Mouse (Mus musculus) forebrain, embryonic 11.5 days (tissue): ENCODE data around the gene Mpz. TPM values are rescaled to one million over a fixed set of nuclear protein-coding genes. Genes with fewer than 3 reads are reported as not detected.

Experiments
- ATAC-seq: fragments of 200-750 bp; cut with Nextera tagmentation; replicated peaks from 2 replicates; pipeline ENCODE4 v1.8.0; 2017; ENCODE audit warnings: moderate TSS enrichment; ENCODE audit not compliant: low FRiP score
- DNase-seq: peaks from one replicate; pipeline ENCODE4 v3.0.0-alpha.2; 2017; ENCODE audit warnings: low spot score
- H3K27ac ChIP-seq: fragments of 300-500 bp; sonication (generic); 2 replicates; pipeline ENCODE4 v1.5.1; 2014; ENCODE audit warnings: low read depth, low read length
- H3K27me3 ChIP-seq: fragments of 300-500 bp; sonication (generic); 2 replicates; pipeline ENCODE4 v1.6.1; 2014; ENCODE audit warnings: mild to moderate bottlenecking, low read length, mixed read lengths; ENCODE audit not compliant: control insufficient read depth, insufficient read depth
- H3K36me3 ChIP-seq: fragments of 300-500 bp; sonication (generic); 2 replicates; pipeline ENCODE4 v1.6.1; 2014; ENCODE audit warnings: mild to moderate bottlenecking, low read length, moderate library complexity, mixed read lengths; ENCODE audit not compliant: control insufficient read depth, insufficient read depth
- H3K4me1 ChIP-seq: fragments of 300-500 bp; sonication (generic); replicated peaks from 2 replicates; pipeline ENCODE4 v1.6.1; 2014; ENCODE audit warnings: low read length, mixed read lengths; ENCODE audit not compliant: control insufficient read depth, insufficient read depth
- H3K4me2 ChIP-seq: fragments of 300-500 bp; sonication (generic); 2 replicates; pipeline ENCODE4 v1.6.1; 2014; ENCODE audit warnings: low read depth, mild to moderate bottlenecking, low read length, moderate library complexity, mixed read lengths; ENCODE audit not compliant: severe bottlenecking
- H3K4me3 ChIP-seq: fragments of 300-500 bp; sonication (generic); 2 replicates; pipeline ENCODE4 v1.5.1; 2014; ENCODE audit warnings: low read depth, low read length
- H3K9ac ChIP-seq: fragments of 300-500 bp; sonication (generic); 2 replicates; pipeline ENCODE4 v1.6.1; 2014; ENCODE audit warnings: low read length
- H3K9me3 ChIP-seq: fragments of 300-500 bp; sonication (generic); 2 replicates; pipeline ENCODE4 v1.6.1; 2016; ENCODE audit warnings: low read length, mixed read lengths; ENCODE audit not compliant: control insufficient read depth
- WGBS: fragments of 180-500 bp; shearing (Covaris S2); extraction: QIAGEN DNeasy Blood & Tissue Kit; methylation state at CpG from one replicate; pipeline ENCODE4 v1.1.7; 2014; 5-methylcytosine and 5-hydroxymethylcytosine counted together
- polyA plus RNA-seq: library from polyadenylated mRNA; unstranded; fragments of >200 nt; fragmentation: Nextera tagmentation; extraction: Ambion mirVana; gene quantifications from 2 replicates; pipeline ENCODE4 v1.2.1, GENCODE M21; 2014

Mpz gene
- polyA plus RNA-seq, 1 experiment from 2014 or later: 0.13 TPM

DNA sequence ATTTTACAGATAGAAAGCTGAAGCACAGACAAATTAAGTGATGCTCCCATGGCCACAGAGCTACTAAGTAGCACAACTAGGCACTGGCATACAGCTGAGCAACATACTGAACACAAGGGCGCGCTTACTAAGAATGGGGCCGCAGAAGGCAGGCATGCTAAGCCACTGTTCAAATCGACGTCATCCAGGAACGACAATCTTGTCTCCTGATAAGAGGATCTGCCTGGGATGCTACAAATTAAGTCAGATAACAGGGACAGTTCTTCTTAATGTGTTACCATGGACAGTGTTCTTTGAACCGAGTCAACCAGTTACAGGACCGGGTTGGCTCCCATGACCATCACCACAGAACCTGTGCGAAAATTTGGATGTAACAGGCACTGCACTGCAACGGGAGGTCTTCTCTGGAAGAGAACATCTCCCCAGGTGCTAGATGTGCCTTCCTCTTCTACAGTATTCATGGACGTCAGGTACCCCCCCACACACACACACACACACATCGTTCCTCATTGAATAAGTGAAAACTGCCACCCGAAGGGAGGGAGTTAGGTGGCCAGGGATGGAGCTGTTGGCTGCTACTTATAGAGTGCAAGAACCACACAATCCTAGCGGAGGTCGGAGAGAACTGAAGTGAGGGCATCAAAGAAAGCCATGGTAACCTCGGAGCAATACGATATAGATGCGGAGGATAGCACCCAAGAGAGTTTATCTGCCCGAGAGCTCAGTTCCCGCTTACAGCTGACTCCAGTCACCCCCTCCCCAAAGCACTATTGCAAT is 44.7 kb downstream of the Mpz start:
- Histone ChIP-seq H3K4me3 (peak overlapping the region; percentile 50), H3K9ac (no peak overlapping the region; the same call in 1 of the 2 replicates), H3K27me3 (peaks cover 33% of the 10 kb centered on the region), H3K27ac (no peak overlapping the region), H3K4me2 (peak overlapping the region; percentile 94), H3K9me3 (no peaks in the 10 kb centered on the region), H3K36me3 (no peaks in the 10 kb centered on the region), H3K4me1 (peaks cover 6% of the 10 kb centered on the region; the same call in 1 of the 2 replicates)
- 0 out of 2 replicates have a peak, but pooled peaks have one; percentile 1 for ATAC-seq
- WGBS: 4% methylated on average over 20 of the region's 20 CpGs
- no peak for DNase-seq

DNA sequence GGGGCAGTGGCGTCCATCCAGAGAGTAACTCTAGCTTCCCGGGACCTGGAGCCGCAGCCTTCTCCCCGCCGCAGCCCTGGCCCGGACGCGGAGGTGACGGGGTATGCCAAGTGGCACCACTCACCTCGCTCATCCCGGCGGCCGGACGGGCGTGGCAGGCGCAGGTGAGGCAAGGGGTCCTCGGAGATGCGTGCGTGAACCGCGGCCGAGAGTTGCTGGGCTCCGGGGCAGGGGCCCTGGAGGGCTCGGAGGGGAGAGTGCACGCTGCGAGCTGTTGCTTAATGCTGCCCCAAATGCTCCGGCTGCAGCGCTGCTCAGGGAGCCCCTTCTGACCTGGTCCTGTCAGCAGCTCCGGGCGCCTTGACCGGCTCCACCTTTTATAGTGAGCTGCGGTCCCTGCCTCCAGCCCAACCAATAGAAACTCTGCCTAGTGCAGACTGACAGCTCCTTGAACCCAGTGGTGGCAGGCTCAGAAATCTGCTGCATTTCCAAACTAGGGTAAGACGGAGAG is 45.4 kb downstream of the Mpz start, which contains the start of gene Pcp4l1:
Pcp4l1 (minus strand) TSS at position 382 of the 511 bp plus-strand sequence.
- H3K27ac ChIP-seq: no peak within 1 kb of the TSS
- peak; percentile 82 for DNase-seq
- H3K36me3 ChIP-seq: no peaks in the 10 kb centered on the region
- peaks cover 6% of the 10 kb centered on the region; the same call in 1 of the 2 replicates for H3K4me1 ChIP-seq
- H3K4me2 ChIP-seq: peak within 1 kb of the TSS; percentile 94
- peak within 1 kb of the TSS; percentile 45; the same call in 1 of the 2 replicates for H3K9ac ChIP-seq
- H3K9me3 ChIP-seq: no peaks in the 10 kb centered on the region
- peak within 1 kb of the TSS; percentile 50 for H3K4me3 ChIP-seq
- peak; percentile 87 for ATAC-seq
- under 1% methylated on average over 33 of the region's 33 CpGs for WGBS
- H3K27me3 ChIP-seq: peaks cover 33% of the 10 kb centered on the region

DNA sequence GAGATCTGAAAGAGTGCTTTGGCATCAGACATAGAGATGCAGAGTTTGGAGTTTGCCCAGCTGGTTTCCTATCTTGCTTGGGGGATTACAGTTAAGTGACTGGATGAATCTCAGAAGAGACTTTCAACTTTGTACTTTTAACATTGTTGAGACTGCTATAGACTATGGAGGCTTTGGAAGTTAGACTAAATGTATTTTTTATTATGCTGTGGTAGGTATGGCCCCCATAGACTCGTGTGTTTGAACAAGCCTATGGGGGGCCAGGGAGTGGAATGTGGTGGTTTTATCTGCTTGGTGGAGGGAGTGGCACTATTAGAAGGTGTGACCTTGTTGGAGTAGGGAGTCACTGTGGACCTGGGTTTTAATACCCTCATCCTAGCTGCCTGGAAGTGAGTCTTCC is 49.0 kb downstream of the Mpz start:
- Histone ChIP-seq H3K4me1 (0 out of 2 replicates have a peak, but pooled peaks cover 4% of the 10 kb centered on the region), H3K9ac (no peak overlapping the region), H3K9me3 (no peaks in the 10 kb centered on the region), H3K4me3 (no peak overlapping the region), H3K4me2 (no peak overlapping the region), H3K27ac (no peak overlapping the region), H3K36me3 (no peaks in the 10 kb centered on the region), H3K27me3 (peaks cover 17% of the 10 kb centered on the region)
- DNase-seq (no peak), ATAC-seq (no peak)
- 68% methylated on average over 1 of the region's 1 CpGs for WGBS

DNA sequence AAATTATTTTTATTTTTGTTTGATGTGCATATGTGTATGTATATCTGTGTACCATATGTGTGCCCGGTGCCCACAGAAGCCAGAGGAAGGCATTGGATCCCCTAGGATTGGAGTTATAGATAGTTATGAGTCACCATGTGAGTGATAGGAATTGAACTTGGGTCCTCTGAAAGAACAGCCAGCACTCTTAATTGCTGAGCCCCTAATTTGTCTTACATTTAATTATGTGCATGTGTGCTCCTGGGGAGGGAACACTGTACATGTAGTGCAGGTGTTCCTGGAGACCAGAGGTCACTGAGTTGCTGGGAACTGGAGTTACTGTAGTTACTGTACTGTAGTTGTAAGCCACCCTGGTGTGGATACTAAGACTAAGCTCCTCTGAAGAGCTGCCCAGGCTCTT is 50.3 kb downstream of the Mpz start:
- H3K4me3 ChIP-seq: no peak overlapping the region
- DNase-seq (no peak), ATAC-seq (no peak)
- no peak overlapping the region for H3K4me2 ChIP-seq
- 0 out of 2 replicates have a peak, but pooled peaks cover 3% of the 10 kb centered on the region for H3K4me1 ChIP-seq
- WGBS: 95% methylated on average over 1 of the region's 1 CpGs
- no peaks in the 10 kb centered on the region for H3K36me3 ChIP-seq
- no peak overlapping the region for H3K27ac ChIP-seq
- no peaks in the 10 kb centered on the region for H3K9me3 ChIP-seq
- H3K9ac ChIP-seq: no peak overlapping the region
- H3K27me3 ChIP-seq: peaks cover 5% of the 10 kb centered on the region; the same call in 1 of the 2 replicates

DNA sequence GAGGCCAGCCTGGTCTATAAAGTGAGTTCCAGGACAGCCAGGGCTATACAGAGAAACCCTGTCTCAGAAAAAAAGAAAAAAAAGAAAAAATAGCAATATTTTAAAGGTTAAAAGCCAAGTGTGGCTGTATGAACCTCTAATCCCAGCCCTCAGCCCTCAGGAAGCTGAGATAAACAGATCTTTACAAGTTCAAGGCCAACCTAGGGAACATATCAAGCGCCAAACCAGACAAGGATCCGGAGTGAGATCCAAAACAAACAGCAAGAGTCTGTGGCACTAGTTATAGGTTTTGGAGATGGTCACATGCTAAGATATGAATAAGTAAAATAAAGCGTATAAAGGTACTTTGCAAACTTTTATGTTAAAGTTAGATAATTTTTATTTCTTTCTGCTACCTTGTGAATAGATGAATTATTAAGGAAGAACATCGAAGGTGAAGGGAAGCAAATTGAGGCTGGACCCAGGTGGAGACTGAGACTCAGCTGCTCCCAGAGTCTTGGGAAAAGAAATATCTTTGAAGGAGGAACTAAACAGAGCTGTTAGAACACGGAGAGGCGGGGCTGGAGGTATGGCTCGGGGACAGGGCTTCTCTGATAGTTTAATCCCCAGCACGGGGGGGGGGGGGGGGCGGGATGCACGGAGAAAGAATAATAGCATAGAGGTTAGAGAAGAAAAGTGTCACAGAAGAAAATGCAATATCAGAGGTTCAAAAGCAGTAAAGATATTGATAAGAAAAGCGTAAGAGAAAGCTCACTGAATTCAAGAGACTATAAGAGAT is 53.1 kb downstream of the Mpz start:
- WGBS: 60% methylated on average over 9 of the region's 11 CpGs
- no peaks in the 10 kb centered on the region for H3K9me3 ChIP-seq

DNA sequence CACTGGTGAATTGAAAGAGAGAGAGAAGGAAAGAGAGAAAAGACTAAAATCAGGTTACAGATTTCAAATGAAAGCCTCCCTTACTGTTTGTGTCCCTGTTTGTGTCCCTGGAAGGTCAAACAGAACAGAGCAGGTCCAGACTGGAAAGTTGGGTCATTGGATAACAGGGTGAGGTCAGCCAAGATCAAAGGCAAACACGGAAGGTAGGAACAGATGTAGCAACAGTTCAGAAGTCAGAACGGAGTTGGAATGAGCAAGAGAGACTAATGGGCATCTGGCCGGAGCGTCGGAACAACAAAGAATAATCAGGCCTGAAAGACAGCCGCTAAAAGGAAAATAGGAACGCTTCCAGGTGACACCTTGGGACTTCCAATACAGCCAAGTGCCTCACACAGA is 53.7 kb downstream of the Mpz start:
- H3K27me3 ChIP-seq: no peaks in the 10 kb centered on the region
- H3K4me2 ChIP-seq: no peak overlapping the region
- H3K36me3 ChIP-seq: no peaks in the 10 kb centered on the region
- no peak overlapping the region for H3K9ac ChIP-seq
- H3K27ac ChIP-seq: no peak overlapping the region
- H3K9me3 ChIP-seq: no peaks in the 10 kb centered on the region
- H3K4me1 ChIP-seq: no peaks in the 10 kb centered on the region
- no peak for DNase-seq
- H3K4me3 ChIP-seq: no peak overlapping the region
- 70% methylated on average over 7 of the region's 7 CpGs for WGBS
- no peak for ATAC-seq

More for the DNA sequence above, 53.1 kb downstream of the Mpz start:
- ATAC-seq (no peak), DNase-seq (no peak)
- Histone ChIP-seq H3K4me3 (no peak overlapping the region), H3K36me3 (no peaks in the 10 kb centered on the region), H3K27me3 (no peaks in the 10 kb centered on the region), H3K27ac (no peak overlapping the region), H3K4me1 (no peaks in the 10 kb centered on the region), H3K9ac (no peak overlapping the region), H3K4me2 (no peak overlapping the region)

DNA sequence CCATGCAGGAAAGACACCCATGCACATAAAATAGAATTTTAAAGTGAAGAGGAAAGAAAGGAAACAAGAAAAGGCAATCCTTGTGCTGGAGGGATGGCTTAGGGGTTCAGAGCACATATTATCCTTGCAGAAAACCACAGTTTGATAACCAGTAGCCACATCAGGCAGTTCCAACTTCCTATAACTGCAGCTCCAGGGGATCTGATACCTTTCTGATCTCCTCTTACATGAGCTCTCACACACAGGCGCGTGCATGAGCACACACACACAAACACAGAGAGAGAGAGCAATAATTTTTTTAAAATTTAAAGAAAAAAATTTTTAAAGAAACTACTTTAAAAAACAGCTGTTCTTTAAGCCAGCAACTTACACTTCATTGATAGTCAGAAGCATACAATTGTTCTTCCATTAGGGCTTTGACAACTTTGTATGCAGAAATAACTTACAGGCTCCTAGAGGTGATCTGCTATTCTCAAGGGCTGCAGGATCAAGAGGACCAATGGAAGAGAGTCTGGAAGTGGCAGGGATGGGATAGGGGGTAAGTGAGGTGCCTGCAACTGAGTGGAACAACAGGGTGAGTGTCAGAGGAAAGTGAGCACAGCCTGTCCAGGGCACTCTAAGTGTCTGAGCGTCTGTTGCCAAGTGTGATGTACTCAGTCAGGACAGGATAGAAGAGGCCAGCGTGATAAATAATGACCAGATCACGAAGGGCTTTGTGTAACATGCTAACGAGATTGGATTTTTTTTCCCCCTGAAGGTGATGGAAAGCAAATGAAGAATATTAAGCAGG is 55.4 kb downstream of the Mpz start:
- H3K27me3 ChIP-seq: no peaks in the 10 kb centered on the region
- DNase-seq (no peak), ATAC-seq (no peak)
- no peaks in the 10 kb centered on the region for H3K9me3 ChIP-seq
- H3K4me1 ChIP-seq: no peaks in the 10 kb centered on the region
- H3K4me3 ChIP-seq: no peak overlapping the region
- H3K4me2 ChIP-seq: no peak overlapping the region
- H3K9ac ChIP-seq: no peak overlapping the region
- H3K27ac ChIP-seq: no peak overlapping the region
- H3K36me3 ChIP-seq: no peaks in the 10 kb centered on the region
- 70% methylated on average over 6 of the region's 6 CpGs for WGBS

DNA sequence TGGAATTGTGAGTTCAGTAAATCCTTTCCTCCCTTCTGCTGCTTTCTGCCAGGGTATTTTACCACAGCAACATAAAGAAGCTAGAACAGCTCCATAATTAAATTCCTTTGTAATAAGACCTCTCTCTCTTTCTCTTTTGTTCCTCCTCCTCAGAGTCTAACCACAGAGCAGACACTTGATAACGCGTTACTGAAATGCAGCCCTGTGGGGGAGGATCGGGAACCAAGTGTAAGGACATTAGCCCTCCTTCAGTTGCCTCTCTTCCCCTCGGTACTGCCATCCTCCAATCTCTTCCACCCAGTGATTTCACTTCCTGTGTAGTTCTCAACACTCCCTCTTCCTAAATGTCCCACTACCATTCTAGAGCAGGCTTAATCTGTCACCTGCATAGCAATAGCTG is 58.9 kb downstream of the Mpz start:
- DNase-seq (no peak), ATAC-seq (no peak)
- H3K27ac ChIP-seq: no peak overlapping the region
- H3K9ac ChIP-seq: no peak overlapping the region
- no peaks in the 10 kb centered on the region for H3K4me1 ChIP-seq
- no peak overlapping the region for H3K4me2 ChIP-seq
- WGBS: 19% methylated on average over 4 of the region's 4 CpGs
- H3K4me3 ChIP-seq: no peak overlapping the region
- no peaks in the 10 kb centered on the region for H3K9me3 ChIP-seq
- H3K27me3 ChIP-seq: no peaks in the 10 kb centered on the region
- no peaks in the 10 kb centered on the region for H3K36me3 ChIP-seq
